Mouse (Mus musculus) gastrocnemius, postnatal 4 days (tissue): ENCODE results near the gene Kcnc3. TPM values are rescaled to one million over a fixed set of nuclear protein-coding genes. Genes with fewer than 3 reads are reported as not detected.
A peak's percentile ranks its signal among the peaks of the same experiment; 100 is the strongest.

Source experiments
- DNase-seq, 2 experiments: peaks; one replicate each; pipeline ENCODE4 v3.0.0; 2021 to 2022; ENCODE audit warnings: low spot score in 2 of 2, mixed read lengths in 2 of 2
- total RNA-seq, 2 experiments: library from RNA; stranded (reverse); gene quantifications; 2 replicates each; pipeline ENCODE4 v1.2.3; 2021

The Kcnc3 gene
- total RNA-seq, 2 experiments from 2014 or later, result 0.91 to 1.1 TPM

DNA sequence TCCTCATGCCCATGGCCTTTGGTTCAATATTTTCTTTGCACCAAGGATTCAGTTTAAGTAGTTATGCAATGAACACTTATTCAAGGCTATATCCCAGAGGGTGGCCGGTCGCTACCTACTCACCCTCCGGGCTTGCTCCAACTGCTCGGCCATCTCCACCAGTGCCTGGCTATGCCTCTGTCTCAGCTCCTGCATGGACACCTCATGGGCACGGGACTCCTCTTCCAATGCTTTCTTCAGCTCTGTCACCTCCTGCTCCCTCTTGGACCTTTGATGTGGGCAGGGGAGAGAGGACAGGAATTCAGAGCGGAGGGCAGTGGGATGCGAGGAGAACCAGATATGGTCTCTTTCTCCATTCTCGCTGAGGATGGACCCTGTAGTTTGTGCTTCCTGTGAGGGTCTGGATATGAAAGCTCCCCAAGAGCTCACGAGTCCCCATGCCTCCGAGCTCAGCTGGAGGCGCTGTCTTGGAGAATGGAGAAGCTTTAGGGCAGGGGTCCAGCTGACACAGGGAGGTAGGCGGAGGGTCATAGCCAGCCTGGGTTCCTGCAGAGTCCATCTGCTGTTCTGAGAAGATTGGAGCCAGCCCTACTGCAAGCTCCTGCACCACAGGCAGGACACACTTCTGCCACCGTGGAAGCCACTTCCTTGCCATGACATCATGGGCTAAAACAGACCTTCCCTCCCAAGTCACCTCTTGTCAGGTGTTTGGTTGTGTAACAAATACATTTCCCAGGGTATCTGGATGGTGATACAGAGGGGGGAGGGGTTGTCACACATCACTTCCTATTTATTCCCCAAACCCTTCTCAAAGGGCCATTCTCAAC is 35.0 kb downstream of the Kcnc3 start:
- no peak for DNase-seq

DNA sequence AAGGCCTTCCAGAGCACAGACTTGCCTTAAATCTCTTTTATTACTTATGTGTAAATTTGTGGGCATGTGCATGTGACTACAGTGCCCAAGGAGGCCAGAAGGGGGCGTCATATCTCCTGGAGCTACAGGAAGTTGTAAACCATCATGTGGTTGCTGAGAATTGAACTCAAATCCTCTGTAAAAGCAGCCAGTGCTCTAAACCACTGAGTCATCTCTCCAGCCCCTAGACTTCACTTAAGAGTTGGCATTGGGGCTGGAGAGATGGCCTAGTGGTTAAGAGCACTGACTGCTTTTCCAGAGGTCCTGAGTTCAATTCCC is 35.6 kb downstream of the Kcnc3 start:
- no peak for DNase-seq

DNA sequence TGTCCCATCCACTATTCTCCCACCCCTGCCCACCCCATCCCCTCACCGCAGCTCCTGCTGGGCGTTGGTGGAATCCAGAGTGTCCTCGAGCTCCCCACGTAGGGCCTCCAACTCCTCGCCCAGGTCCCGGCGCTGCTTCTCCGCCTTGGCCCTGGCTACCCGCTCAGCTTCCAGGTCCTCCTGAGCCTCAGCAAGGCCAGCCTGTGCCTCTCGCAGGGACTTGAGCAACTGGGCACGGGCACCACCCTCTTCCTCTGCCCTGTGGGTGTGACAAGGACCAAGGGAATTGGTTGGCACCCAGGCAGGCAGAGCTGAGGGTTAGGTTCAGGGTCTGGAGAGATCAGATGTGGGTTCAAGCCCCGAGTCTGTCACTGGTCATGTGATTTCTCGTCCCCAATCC is 36.5 kb downstream of the Kcnc3 start:
- DNase-seq, result no peak

DNA sequence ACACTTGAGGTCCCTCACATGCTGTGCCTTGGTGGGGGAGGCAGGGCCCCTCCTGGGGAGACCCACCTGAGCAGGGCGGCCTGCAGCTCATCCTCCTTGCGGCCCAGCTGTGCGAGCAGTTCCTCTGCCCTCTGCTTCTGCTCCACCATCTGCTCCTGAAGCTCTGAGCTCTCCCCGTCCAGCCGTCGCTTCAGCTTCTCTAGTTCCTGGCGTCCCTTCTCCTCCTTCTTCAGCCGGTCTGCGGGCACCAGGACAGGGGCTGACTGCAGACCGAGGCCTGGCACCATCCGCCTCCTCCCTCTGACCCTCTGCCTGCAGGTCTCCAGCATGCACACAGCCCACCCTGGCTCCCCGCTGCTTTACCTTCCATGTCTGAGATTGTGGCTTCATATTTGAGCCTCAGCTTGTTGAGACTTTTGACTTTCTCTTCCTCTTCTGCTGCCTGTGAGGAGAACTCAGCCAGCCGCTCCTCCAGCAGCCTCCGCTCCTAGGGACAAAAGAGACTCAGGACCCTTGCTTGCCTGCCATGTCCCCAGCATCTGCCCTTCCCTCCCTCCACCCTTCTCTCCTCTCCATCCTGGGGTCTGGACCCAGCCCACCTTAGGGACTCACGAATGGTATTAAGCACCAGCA is 38.1 kb downstream of the Kcnc3 start:
- DNase-seq, result no peak

DNA sequence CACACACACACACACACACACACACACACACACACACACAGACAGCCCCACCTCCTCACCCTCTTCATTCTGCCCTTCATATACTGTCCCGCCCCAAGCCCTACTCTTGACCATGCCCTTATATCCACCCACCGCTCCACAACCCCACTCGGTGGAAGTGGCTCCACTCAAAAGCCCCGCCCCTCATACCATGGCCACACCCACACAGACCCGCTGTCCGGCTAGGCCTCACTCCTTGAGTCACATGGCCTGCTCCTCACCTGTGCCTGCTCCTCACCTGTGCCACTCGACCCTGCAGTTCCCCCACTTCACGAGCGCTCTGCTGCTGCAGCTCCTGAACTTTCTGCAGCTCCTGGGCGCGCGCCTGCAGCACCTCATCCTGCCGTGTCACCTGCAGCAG is 40.0 kb downstream of the Kcnc3 start:
- no peak for DNase-seq

DNA sequence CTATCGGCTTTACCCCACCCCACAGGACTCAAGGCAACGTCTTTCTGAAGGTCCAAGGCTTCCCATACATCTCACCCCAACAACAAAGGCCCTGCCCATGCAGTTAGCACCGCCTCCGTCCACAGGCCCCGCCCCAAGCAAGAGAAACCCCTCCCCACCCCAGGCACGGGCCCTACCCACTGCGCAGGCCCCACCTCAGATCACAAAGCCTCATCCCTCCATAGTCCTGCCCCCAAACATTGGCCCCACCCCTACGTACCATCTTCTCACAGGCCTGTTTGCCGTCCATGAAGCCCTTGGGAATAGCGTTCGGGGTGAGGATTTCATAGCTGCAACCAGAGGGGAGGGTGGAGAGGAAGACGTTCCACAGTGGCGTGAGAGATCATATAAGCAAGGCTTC is 42.2 kb downstream of the Kcnc3 start:
- DNase-seq, result no peak

DNA sequence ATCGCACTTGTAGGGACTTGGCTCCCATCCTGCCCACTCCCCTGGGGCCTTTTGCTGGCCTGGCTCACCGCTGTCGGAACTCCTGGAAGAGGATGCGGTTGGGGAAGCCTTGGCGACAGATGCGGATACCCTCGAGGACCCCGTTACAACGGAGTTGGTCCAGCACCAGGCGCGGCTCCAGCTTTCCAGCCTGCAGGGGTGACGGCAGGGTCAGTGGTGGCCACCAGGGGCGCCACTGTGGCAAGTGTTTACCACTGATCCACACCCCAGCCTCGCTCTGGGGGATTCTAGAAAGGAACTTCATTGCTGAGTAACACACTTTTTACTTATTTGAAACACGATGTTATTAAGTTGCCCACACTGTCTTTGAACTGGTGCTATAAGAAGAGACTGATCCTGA is 42.9 kb downstream of the Kcnc3 start:
- DNase-seq, result peak in 1 of 2 experiments; percentile 44

DNA sequence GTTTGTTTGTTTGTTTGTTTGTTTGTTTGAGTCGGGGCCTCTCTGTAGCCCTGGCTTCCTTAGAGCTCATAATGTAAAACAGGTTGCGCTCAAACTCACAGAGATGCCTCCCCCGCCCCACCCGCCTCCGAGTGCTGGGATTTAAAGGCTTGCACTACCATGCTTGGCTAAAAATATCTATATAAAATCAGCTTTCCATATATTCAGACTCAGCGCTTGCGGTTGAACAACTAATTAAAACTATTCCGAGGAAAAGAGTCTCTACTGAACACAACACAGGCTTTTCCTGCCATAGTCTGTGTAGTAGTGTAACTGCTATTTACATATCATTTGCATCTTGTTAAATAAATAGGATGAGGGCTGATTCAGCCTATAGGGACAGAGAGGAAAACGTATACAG is 46.2 kb downstream of the Kcnc3 start:
- DNase-seq, result no peak

DNA sequence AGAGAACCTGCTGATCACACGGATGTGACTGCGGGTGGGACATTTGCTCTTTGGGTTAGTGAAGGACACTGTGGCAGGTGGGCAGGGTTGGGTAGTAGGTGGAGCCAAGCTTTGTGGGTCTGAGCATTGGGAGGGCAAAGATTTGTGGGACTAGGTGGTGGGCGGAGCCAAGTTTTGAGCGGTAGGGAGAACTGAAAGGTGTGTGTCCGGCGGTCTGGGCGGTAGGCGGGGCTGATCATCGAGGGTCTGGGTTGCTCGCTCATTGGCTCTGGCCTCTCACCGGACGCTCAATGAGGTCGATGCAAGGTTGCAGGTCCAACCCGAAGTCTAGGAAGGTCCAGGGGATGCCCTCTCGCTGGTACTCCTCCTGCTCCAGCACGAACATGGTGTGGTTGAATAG is 48.2 kb downstream of the Kcnc3 start:
- no peak for DNase-seq

DNA sequence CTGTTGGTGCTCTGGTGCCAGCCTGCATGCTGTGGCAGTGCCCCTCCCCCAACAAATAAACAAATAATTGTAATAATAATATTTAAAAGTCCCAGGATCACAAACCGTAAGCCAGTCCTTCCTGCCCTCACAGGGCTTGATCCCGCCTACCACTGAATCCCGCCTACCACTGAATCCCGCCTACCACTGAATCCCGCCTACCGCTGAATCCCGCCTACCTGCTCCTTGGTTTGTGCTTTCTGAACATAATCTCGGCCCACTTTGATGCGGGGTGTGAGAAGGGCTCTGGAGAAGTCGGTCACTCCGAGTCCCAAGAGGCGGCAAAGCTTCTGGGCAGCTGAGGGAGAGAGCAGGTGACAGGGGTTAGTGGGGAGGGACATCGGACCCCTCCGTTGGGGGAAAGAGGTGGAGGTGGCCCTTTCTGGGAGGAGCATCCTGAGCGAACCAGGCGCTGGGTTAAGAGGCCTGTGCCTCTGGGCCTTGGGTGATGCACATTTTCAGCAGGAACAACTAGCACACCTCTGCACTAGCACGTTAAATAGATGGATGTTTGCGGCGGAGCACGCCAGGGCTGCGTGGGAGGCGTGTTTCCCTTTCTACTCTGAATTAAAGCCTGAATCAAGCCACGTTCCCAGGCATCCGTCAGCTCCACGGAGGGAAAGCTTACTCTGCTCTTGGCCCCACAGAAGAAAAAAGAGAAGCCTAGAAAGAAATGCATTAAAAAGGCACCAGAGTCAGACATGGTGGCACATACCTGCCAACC is 50.6 kb downstream of the Kcnc3 start:
- no peak for DNase-seq

DNA sequence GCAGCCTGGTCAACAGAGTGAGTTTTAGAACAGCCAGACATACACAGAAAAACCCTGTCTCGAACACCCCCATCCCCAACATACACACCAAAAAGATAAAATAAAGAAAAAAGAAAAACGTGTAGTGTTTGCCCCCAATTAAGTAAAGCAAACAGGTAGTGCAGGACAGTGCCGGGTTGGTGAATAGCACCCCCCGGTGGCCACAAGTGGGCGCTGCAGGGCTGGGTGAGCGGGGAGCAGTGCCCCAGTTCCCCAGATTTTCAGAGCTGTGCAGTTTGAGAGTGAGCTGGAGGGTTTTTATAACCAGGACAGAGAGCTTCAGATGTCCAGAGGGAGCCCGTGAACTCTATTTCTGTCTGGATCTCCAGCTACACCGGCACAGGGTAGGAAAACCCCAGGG is 51.4 kb downstream of the Kcnc3 start:
- DNase-seq, result no peak

DNA sequence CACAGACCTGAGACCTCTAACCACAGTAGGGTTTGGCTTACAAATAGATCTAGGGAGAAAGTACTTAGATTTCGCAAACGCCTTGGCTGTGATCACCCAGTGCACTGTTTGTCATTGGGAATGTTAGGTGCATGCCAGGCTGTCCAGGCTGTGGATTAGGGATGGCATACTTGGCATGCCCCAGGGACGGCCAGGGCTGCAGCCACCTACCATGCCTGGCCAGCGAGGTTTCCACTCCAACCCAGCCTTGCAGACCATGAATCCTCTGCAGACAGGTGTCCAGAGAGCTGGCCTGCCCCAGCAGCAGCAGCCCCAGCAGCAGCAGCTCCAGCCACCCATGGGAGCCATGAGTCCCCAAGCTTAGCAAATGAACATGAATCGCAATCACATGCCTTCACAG is 54.8 kb downstream of the Kcnc3 start:
- DNase-seq, result no peak

DNA sequence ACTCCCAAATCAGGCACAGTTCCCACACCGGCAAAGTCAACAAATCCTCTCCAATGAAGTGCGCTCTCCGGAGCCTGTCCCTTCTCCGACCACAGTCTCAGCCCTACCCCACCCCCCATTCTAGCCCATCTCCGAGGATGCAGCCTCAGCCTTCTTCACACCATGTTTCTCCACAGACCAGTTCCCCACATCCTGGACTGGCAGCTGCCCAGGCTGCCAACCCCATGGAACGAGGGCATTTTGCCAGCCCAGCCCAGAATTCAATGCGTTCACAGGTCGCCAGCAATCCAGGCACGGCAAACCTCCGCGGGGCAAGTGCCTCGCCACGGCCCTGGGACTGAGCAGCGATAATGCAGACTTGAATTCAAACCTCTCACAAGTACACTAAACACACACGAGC is 55.5 kb downstream of the Kcnc3 start:
- DNase-seq, result no peak

DNA sequence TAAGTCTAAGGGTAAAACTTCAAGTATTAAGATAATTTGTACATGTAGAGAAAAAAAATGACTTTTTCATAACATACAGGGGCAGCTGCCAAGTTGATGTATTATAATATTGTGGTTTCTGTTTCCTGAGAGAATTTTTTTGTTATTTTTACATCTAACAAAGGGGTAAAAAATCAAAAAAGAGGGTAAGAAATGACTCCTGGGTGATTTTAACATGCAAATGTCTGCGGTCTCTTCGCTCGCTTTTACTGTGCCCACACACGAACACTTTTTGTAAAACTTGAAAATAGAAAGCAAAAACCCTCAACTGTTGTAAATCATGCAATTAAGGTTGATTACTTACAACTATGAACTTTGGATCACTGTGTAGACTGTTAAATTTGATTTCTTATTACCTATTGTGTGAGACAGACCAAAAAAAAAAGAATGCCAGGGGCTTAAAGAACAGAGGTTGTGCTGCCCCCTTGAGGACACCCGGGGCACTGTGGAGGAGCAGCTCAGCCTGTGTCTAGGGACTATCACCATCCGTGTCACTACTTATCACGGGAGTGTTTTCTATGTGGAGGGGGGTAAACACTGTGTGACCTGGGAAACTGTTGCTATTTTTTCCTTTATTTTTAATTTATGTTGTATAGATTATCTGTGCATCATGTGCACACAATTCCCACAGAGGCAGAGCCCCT is 56.7 kb downstream of the Kcnc3 start:
- peak in 1 of 2 experiments; percentile 62 for DNase-seq

DNA sequence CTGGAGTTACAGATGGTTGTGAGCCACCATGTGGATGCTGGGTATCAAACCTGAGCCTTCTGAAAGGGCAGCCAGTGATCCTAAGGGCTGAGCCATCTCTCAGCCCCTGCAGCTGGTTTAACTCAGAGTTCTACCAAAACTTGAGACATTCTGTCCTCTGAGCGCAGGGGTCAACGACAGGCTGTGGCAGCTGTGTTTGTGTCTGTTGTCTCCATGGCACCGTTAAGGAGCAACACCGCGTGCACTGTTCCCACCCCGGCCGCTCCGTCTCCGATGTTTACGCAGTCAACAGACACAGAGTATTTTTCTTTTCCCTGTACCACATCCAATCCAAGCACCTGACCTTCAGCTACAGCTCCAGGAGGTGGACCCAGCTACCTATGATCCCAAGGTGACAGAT is 57.3 kb downstream of the Kcnc3 start:
- peak in 1 of 2 experiments; percentile 36 for DNase-seq

DNA sequence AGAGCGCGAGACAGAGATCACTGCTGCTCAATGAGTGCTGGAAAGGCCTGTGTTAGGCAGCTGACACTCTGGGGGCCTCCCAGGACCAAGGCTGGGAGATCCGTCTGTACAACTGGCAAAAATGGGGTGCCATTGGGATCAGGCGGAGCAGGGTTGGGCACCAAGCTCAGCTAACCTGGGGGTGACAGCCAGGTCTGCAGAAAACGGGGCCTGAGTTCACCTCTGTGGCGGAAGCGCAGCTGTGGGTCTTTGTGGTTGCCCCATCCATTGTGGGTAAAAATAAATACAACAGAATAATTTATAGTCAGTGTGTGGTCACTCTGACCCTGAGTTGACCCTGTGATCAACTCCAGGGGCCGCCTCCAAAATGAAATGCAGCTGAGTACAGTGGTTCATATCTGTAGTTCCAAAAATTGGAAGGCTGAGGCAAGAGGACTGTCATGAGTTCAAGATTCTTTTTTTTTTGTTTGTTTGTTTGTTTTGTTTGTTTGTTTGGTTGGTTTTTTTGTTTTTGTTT is 58.7 kb downstream of the Kcnc3 start:
- DNase-seq, result no peak

DNA sequence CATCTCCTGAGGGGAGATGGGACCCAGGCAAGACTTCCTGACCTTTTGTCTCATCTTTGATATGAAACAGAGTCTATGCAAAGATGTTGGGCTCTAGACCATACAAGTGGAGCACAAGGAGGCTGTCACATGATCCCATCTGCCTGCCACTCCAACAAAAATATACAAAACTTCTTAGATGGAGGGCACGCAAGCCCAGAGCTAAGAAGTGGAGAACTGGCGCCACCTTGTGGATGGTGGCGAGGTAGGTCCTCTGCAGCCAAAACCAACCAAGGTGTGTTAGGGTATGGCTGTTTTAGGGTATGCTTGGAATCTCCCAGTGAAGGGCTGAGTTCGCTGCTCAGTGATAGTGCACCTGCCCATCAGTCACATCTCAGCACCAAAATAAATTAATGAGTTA is 59.5 kb downstream of the Kcnc3 start:
- peak in 1 of 2 experiments; percentile 35 for DNase-seq

DNA sequence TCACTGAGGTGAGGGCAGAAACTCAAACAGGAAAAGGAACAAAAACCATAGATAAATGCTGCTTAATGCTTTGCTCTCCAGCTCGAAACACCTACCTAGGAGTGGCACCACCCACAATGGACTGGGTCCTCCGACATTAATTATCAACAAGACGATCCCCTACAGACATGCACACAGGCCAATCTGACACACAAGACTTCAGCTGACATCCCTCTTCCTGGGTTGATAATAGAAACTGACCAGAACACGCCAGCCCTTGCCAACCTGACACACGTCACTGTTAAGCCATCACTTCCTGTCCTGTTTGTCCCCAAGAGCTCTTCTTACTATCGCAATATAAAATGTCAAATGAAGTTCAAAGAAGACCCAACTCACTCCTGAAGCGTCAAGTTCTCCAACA is 61.0 kb downstream of the Kcnc3 start:
- no peak for DNase-seq

DNA sequence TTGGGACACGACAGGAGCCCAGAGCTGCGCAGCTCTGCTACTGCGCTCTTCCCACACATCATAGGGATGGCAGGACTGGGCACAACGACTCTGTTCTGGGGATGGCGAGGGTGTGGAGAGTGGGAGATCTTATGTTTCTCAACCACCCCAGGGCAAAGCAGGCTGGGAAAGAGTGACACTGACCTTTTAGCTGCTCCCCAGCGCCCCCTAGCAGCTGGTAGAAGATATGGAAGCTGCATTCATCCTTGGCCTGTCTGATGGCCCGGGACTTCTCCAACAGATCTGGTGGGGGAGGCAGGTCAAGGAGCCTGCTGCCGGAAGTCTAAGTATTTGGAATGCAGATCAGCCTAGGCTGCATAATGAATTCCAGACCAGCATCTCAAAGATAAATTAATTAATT is 63.3 kb downstream of the Kcnc3 start:
- no peak for DNase-seq
